Mouse (Mus musculus) embryonic facial prominence, embryonic 14.5 days (tissue): Measurements from ENCODE around the gene Dyrk2. TPM values are rescaled to one million over a fixed set of nuclear protein-coding genes. Genes with fewer than 3 reads are reported as not detected.

Experiments
- ATAC-seq: fragments of 200-750 bp; cut with Nextera tagmentation; 2 replicates; pipeline ENCODE4 v1.8.0; 2017; ENCODE audit warnings: low read depth, moderate number of reproducible peaks, moderate TSS enrichment
- DNase-seq: peaks from one replicate; pipeline ENCODE4 v3.0.0-alpha.2; 2015; ENCODE audit warnings: low spot score
- H3K27ac ChIP-seq: fragments of 300-500 bp; sonication (generic); replicated peaks from 2 replicates; pipeline ENCODE4 v1.5.1; 2014; ENCODE audit warnings: low read depth, mild to moderate bottlenecking, low read length, moderate library complexity
- H3K27me3 ChIP-seq: fragments of 300-500 bp; sonication (generic); replicated peaks from 2 replicates; pipeline ENCODE4 v1.6.1; 2014; ENCODE audit warnings: low read length; ENCODE audit not compliant: control insufficient read depth, insufficient read depth
- H3K36me3 ChIP-seq: fragments of 300-500 bp; sonication (generic); 2 replicates; pipeline ENCODE4 v1.6.1; 2014; ENCODE audit warnings: low read length, mixed read lengths; ENCODE audit not compliant: control insufficient read depth, insufficient read depth
- H3K4me1 ChIP-seq: fragments of 300-500 bp; sonication (generic); 2 replicates; pipeline ENCODE4 v1.6.1; 2014; ENCODE audit warnings: antibody characterized with exemption, low read length; ENCODE audit not compliant: control insufficient read depth, insufficient read depth
- H3K4me2 ChIP-seq: fragments of 300-500 bp; sonication (generic); 2 replicates; pipeline ENCODE4 v1.6.1; 2014; ENCODE audit warnings: low read depth, mild to moderate bottlenecking, low read length, moderate library complexity, mixed read lengths
- H3K4me3 ChIP-seq: fragments of 300-500 bp; sonication (generic); 2 replicates; pipeline ENCODE4 v1.5.1; 2014; ENCODE audit warnings: low read depth, mild to moderate bottlenecking, low read length
- H3K9ac ChIP-seq: fragments of 300-500 bp; sonication (generic); 2 replicates; pipeline ENCODE4 v1.6.1; 2014; ENCODE audit warnings: low read depth, mild to moderate bottlenecking, low read length, moderate library complexity, mixed read lengths
- H3K9me3 ChIP-seq: fragments of 300-500 bp; sonication (generic); 2 replicates; pipeline ENCODE4 v1.6.1; 2016; ENCODE audit warnings: low read length; ENCODE audit not compliant: control insufficient read depth
- WGBS: fragments of 180-500 bp; shearing (Covaris S2); extraction: QIAGEN DNeasy Blood & Tissue Kit; methylation state at CpG from one replicate; pipeline ENCODE4 v1.1.7; 2014; 5-methylcytosine and 5-hydroxymethylcytosine counted together
- polyA plus RNA-seq: library from polyadenylated mRNA; unstranded; fragments of >200 nt; fragmentation: Nextera tagmentation; extraction: Ambion mirVana; gene quantifications from 2 replicates; pipeline ENCODE4 v1.2.1, GENCODE M21; 2014

Gene Dyrk2
- polyA plus RNA-seq, 1 experiment from 2014 or later, result 14.7 TPM

DNA sequence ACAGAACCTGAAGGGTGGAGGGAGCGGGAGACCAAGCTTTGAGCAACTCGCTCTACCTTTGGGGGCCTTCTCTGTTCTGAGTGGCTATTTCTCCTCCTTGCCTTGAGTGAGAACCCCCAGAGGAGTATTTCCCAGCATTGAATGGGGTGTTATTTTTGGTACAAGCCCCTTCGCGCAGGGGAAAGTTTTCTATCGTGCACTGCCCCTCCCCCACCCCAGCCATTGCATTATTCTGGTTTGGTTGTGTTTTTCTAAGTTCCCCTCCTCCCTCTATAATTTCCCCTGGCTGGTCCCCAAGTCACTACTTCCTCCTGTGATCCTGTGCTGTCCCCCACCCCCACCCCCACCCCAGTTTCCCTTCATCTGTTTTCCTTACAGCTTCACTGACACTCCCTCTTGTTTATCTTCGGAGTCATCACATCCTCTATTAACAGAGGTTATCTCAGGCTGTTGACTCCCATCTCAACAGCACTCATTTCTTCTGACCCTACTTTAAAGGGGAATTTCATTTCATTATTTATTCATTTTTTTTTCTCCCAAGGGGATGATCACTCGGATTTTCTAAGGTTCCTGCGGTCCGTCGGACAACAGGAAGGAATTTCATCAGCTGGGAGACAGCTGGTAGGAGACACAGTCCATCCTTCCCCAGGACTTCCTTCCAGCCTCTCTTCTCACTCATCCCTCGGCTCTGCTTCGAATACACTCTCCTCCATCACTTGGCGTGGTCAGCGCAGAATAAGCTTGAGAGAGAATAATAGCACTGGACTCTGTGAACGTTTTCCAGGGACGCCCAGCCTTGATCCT is 58.9 kb downstream of the Dyrk2 start:
- DNase-seq (no peak), ATAC-seq (0 out of 2 replicates have a peak, but pooled peaks have one; percentile 26)
- no peaks in the 10 kb centered on the region for H3K36me3 ChIP-seq
- H3K4me2 ChIP-seq, result no peak overlapping the region
- no peak overlapping the region for H3K4me3 ChIP-seq
- no peaks in the 10 kb centered on the region for H3K27me3 ChIP-seq
- no peaks in the 10 kb centered on the region for H3K9me3 ChIP-seq
- 0 out of 2 replicates have a peak overlapping the region, but pooled peaks have one; percentile 3 for H3K27ac ChIP-seq
- H3K4me1 ChIP-seq, result peaks cover 4% of the 10 kb centered on the region; the same call in 1 of the 2 replicates
- H3K9ac ChIP-seq, result no peak overlapping the region
- 46% methylated on average over 16 of the region's 16 CpGs for WGBS
